Mouse (Mus musculus): ENCODE data around the gene Hps1.

Gene Hps1

DNA sequence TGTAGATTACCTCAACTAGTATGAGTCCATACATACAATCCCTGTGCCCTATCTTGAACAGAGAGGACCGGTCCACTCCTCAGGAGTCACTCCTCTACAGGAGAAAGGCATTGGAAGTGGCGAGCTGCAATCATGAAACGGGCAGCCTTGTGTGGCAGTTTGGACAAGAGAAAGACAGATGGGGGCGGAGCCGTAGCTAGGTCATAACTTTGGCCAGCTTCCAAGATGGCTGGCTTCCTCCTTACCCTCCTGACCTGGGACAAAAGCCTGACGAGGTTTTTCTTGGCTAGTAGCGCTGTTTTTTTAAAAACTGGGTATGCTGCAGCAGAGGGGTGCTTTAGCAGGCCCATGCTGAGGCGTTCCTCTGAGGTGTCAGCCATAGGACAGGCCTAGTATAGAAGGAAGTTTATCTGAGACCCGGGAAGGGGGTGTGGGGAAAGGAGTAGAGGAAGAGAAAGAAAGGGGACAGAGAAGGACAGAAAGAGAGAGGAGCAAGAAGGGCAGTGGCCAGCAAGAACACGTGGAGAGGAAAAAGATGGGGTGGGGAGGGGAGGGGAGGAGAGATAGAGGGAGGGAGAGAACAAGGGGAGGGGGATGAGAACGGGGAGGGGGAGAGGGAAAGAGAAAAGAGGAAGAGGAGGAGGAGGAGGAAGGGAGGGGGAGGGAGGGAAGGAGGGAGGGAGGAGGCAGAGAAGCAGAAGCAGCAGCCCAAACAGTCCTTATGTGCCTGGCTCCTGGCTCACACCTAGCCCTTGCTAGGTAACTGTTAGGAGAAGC lies 26.4 kb downstream of the Hps1 start:
- no peak for DNase-seq

DNA sequence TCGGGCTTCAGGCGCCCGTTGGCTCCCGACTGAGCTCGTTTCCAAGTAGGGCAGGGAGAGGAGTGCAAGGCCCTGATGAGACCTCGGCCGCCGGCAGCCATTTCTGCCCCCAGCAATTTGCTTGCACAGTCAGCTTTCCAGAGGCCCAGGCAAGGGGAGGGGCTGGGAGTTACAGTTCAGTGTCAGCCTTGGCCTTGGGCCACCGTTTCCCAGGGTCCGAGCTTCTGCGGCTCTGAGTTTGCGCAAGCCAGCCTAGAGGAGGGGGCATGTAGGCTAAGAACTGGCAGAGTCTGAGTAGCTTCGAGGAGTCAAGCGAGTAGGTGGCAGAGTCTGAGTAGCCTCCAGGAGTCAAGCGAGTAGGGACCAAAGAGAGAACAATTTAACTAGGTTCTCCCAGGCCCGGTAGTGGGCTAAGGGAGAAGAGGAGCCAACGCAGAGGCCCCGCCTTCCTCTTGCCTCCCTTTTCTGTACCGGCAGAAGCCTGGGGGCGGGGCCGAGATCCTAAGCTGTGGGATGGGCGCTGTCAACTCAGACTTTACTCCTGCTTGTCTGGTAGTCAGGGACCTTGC lies 27.3 kb downstream of the Hps1 start, which contains the start of gene Pyroxd2:
TSS of gene Pyroxd2 (minus strand) at position 413 of the 569 bp plus-strand sequence.
- DNase-seq: peak; percentile 24 to 27

DNA sequence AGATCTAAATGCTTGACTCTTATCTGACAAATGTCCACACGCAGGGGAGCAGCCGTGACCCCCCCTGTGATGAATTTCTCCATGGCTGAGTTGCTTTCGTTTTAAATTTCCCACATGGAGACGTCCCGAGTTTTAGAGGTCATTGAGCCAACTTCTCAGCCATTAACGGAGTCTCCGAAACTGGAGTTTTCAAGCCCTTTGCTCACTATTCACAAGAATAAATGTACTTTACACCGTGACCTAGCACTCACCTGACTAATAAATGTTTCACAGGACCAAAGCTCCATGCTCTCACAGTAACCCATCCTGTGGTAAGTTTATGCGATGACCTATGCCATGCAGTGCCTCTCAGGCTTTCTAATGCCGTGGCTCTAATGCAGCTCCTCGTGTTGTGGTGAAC lies 29.6 kb downstream of the Hps1 start:
- DNase-seq: no peak

DNA sequence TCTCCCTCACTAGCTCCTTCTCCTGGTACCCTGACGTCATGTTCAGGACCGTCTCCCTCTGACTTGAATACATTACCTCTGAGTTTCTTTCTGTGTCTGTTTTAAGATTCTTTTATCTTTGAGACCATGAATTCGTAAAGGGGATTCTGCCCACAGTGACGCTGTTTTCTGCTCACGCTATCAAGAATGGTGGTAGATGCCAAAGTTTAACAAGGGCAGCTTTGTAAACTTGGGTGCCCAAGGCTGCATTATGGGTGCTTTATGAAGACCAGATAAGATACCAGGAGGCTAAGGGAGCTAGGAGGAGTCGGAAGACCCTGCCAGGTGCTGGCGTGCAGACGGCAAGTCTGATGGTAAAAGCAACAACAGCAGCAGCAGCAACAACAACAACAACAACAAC lies 33.1 kb downstream of the Hps1 start:
- no peak for DNase-seq

DNA sequence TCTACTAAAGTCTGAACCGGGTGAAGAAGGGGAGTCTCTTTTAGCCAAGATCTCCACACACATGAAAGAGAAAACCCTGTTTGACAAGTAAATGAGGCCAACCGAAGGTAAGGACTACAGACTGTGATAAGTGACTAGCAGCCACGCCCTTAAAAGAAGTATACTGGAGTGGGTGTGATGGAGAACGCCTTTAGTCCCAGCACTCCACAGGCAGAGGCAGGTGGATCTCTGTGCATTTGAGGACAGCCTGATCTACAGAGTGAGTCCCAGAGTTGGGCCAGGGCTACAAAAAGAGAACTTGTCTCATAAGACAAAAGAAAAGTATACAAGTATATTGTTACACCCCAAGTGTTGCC lies 33.9 kb downstream of the Hps1 start:
- DNase-seq: no peak

DNA sequence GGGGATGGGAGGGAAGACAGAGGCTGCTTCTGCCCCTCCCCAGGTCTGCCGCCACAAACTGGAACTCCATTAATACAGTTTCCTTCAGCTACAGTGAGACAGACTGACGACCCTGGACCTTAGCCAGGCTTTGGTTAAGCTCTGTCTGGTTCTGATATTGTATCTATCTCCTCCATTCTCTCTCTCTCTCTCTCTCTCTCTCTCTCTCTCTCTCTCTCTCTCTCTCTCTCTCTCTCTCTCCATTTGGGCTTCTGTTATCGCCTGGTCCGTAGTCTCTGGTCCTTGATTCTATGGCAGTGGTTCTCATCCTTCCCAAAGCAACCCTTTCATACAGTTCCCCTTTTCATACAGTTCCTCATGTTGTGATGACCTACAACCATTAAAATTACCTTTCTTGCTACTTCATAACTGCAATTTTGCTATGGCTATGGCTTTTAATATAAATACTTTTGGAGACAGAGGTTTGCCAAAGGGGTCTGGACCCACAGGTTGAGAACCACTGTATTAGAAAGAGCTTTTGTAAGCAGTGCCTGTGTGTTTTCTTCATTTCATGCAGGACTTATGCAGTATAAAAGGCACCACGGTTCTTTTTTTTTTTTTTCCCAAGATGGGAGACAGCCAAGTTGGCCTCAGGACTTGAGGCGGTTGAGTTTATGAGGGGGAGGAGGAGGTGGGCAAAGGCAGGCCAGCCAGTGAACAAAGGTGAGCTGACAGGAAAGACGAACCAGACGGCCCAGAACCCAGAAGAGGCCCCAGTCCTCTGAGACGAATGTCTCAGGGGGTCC lies 34.5 kb downstream of the Hps1 start:
- no peak for DNase-seq

DNA sequence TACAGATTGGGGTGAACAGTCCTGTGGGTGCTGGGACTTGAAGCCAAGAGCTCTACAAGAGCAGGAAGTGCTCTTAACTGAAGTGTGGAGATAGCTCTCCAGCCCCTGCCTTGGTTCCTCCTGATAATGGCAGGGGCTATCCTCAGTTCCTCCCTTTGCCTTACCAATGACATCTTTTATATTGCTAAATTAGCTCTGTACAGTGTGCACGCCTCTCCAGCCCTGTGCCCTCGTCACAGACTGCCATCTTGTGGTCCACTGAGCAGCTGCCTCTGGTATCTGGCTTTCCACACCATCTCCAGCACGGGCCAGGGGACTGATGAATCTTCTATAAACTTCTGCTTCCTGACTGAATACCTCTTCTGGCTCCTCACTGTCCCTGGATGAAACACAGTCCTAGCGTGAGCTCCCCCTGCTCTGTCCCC lies 35.6 kb downstream of the Hps1 start:
- no peak for DNase-seq

DNA sequence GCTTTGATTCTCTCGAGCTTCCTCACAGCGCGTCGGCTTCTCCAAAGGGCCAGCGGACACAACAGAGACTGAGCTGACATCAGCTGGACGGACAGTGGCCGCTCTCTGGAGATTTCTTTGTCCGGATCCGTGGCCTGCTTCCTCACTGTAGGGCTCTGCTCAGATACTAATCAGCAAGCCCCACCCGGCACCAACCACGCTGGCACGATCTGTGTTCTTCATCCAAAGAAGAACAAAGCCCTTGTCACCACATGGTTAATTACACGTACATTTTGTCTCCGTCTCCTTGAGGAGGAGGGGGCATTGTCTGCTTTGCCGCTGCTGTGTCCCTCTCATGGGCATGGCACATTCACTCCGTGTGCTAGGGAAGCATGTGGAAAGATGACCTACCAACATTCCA lies 36.5 kb downstream of the Hps1 start:
- no peak for DNase-seq

DNA sequence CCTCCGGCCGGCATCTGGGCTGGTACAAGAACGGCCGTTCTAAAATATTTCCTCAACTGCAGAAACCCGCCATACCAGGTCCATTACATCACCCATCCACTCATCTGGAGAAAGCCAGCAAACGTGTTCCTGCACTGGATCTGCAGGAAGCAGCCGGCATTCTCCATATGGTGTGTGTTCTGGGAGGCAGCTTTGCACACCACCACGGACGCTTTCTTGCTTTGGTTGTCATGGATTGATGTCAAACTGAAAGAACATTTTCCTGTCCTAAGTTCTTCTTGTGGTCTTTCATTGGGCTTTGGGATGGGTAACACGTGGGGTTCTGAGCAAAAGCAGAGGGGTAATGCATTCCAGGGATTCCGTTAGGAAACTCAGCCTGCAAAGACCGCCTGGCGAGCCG lies 37.9 kb downstream of the Hps1 start:
- DNase-seq: no peak

DNA sequence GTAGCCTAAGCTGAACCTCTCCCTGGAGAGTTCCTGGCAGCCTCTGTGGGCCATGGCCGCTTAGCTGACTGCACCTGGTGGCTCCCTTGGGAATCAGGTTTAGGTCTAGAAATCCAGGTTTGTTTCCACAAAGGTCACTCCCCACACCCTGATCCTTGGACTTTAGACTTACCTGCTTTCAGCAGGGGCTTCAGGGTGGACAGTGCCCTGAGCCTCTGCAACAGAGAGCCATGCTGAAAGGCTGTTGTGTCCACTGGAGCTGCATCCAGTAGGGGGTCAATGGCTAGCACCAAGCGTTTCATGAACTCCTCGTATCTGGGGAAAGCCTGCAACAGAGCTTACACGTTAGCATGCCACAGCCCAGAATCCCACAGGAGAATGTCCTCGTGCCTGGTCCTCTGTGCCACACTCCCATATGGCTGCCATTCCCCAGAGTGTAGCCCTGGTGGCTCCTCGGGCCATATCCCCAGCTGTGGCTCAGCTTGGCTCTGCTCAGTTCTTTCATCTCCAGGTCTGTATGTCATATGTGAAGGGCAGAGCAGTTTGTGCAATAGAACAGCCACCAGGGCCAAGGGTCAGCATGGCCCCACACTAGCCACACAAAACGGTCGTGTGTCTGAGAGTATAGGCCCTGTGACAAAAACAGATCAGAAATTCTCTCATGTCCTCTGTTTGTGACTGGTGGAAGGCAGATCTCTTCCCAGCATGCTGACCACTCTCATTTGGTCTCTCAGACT lies 39.4 kb downstream of the Hps1 start:
- DNase-seq: no peak

DNA sequence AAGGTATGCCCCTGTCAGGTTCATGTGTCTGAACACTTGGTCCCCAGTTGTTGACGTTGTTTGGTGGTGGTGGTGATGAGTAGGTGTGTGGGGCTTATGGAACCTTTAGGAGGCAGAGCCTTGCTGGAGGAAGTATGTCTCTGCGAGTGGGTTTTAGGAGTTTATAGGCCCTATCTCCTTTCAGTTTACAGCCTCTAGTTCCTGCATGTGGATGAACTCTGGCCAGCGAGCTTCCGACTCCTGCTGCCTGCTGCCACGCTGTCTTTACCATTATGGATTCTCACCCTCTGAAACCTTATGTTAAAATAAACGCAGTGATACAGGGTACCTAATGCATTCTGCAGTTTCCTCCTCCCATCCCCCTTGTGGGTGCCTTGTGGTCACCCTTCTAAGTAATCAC lies 40.0 kb downstream of the Hps1 start:
- DNase-seq: no peak

DNA sequence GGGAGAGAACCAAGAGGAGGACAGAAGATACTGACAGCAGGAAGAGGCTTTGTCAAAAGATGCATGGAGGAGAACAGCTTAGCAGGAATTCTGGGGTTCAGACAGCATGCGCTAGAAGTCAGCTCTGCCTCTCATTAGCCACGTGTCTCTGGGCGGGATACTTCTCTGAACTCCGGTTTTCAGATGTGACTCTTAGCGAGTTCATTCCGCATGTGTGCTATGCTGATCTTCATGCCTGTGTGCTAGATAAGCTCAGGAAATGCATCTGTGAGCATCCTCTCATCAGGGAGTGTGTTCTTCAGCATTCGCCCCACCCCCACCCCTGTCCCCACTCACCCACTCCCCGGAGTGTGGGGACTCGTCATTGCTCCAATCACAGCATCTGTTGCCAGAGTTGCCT lies 42.0 kb downstream of the Hps1 start:
- DNase-seq: no peak

DNA sequence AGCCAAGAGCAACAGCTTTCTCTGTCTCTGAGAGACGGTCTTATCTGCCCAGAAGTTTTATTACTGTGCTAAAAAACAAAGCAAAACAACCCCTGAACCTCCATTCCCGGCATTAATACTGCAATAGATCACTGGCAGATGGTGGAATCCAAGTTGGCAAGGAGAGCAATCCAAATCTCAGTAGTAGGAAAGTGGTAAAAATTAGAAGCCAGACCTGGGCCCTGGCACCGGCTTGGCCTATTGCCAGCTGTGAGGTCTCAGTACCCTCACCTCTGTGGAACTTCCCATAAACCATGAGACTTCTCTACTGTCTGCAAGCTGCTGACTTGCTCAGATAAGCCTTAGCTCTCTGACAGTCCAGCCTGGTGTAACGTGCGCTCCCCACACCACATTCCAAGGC lies 44.8 kb downstream of the Hps1 start:
- DNase-seq: no peak

DNA sequence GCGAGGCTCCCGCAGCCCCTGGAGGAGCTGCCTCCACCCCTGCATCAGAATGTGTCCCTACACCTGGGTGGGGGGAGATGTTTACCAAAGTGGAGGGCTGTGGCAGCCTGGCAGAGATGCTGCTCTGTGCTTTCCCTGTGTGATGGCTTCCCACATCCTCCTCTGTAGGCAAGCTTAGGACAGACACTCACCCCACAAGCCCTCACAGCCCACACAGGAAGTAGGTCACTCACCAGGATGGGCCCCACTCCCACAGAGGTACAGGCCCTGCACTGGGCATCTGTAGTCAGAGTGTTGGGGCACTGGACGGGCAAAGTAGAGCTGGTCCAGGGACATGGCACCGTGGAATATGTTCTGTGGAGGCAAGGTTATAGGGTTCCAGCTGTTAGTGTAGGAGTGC lies 52.4 kb downstream of the Hps1 start:
- DNase-seq: no peak

DNA sequence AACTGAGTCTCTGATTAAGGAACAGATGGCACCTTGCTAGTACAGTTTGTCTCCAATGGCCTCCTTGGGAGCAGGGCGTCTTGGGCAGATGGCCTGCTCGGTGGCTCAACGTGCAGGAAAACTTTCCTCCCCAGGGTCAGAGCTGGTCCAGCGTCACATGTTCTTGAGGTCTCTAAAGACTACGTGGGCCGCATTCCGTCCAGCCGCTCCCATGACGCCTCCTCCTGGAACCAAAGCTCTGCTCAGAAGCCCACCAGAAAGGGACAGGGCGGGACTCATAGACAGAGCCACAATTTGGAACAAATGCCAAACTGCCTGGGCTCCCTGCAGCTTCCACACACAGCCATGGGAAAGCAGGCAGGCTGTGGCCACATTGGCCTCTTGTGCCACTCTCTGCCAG lies 53.0 kb downstream of the Hps1 start:
- DNase-seq: no peak

DNA sequence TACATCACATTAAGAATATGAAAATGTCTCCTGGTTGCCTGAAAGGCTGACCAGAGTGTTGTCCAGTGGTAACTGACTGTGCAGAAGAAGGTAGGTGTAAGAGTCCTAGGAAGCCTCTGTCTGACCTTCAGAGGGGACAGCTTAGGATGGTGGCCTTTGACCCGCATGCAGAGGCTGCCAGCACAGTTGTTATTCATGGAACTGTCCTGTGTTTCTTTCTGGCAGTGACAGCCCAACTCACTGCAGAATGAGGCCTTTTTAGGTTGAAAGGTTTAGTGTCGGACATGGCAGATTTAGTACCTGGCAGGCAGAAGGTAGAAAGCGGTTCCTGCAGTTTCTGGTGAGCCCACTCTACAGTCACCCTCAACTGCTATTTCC lies 53.8 kb downstream of the Hps1 start:
- no peak for DNase-seq

DNA sequence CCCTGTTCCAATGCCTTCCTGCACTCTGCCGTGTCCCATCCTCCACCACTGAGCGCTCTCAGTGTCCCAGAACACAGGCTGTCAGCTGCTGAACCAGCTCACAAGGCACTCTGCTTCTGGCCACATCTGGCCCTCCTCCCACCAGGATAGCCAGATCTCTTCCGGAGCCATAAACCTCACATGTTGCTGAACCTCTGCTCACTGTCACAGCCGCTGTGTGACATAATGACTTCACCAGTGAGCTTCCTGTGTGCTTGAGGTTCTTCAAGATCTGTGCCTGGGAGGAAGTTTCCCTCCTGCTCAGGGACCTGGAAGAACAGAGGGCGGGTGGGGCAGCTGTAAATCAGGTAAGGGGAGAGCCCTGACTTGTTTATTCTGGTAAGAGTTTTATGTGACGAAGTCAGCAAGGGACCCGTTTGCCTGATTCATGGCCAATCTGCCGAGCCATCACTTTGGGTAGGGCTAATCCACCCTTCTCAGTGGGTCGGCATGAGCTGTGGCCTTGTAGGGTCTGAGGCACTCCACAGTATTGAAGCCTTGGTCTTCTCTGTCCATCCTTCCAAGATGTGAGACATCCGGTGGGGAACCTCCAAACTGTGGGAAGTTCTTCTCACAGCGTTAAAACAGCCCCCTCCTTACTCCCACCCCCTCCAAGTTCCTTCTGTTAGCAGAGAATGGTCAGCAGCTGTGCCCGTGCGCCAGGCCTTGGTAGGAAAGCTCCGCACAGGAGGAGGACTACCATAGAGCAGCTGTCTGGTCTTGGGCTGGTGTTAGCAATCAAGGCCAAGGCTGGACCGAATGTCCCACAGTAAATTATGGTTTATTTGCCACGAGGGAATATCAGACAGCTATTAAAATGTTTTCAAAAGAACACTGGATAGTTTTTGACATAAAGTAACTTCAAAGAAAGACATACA lies 54.5 kb downstream of the Hps1 start:
- no peak for DNase-seq

DNA sequence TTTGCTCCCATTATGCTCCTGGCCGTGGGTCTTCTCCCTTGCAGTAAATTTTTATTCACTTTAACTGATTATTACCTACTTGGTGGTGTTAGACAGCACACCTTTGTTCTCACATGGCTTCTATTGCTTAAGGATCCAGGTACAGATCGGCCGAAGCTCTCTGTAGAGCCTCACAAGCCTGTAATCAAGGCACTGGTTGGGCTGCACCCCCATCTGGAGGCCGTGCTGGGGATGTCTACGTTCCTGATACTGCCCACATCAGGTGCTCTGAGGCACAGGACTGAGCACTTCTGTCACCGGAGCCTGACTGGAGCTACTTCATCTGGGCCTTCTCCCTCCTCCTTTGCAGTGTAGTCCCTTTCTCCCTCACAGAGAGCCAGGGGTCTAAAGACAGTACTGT lies 56.5 kb downstream of the Hps1 start:
- DNase-seq: no peak

DNA sequence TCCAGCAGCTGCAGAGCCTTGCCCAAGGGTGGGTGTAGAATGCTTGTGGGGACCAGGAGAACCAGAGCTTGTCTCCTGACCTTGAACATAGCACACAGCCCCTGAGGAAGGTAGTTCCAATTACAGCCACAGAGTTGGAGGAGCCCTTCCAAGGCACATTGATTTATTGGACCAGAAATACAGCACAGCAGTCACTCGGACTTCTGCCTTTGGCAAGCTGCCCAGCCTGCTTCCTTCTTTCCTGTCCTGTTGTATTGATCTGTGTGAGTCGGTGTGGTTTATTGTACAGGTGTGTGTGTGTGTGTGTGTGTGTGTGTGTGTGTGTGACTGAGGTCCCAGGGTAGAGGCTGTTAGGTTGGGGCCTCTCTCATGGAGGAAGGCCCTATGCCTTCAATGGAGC lies 57.3 kb downstream of the Hps1 start:
- DNase-seq: no peak

DNA sequence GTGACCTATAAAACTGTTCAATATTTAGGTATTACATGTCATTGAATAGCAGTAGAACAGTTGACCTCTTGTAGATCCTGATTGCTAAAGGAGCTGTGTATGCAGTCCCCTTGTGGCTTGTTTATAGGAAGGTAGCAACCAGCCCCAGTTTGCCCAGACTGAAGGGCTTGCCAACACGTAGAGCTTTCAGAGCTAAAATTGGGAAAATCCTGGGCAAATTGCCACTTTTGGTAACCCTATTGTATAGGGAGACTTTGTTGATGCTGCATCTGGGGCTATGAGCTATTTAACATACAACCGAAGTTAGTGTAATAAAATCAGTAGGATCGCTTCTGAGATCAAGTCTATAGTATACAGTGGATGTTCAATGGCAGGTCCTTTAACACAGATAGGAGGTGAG lies 61.7 kb downstream of the Hps1 start:
- no peak for DNase-seq

DNA sequence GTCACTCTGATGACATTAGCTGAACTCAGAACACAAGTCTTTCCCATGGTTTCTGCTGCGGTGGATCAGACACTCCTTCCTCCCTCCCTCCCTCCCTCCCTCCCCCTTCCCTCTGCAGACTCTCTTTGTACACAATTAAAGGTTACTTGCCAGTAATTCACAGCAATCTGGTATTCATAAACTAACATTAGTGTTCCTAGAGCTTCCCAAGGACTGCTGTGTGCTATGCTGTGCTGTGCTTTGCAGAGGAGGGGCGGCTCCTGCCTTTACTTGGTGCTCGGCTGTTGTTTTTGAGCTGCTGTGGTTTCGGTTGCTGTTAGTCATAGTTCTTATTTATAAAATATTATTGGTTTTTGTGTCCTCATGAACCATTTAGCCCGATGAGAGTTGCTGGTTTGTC lies 62.1 kb downstream of the Hps1 start:
- DNase-seq: no peak

DNA sequence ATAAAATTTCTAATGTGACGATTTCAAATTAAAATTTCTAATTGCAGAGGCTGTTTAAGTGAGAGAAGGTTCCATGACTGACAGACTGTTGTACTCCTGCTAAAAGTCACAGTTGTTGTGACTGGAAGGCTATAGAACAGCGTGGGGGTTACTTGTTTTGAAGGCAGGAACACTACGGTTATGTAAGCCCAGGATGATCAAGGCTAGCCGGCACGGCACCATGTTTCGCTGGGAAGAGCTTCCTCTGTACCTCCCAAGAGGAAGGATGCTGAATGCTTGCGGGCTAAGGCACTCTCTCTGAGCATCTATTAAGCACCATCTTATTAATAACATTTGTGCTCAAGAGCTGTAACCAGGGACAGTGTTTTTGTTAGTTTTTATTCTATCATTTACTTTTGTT lies 63.3 kb downstream of the Hps1 start:
- DNase-seq: no peak
